Mouse (Mus musculus) thymus, adult 2 months (tissue): ENCODE results near the gene Baat. TPM values are rescaled to one million over a fixed set of nuclear protein-coding genes. Genes with fewer than 3 reads are reported as not detected.

Experiments
- polyA plus RNA-seq: library from polyadenylated mRNA; depleted of rRNA; stranded (reverse); fragments of >200 nt; gene quantifications from 2 replicates; pipeline ENCODE4 v1.2.3, GENCODE M21; 2012; rRNA removed

The Baat gene
- polyA plus RNA-seq, 1 experiment = not detected

Other genes with a start within 250 kb of the Baat start
- not detected in 2 replicates for gene Acnat2, start 98.4 kb downstream of the Baat start, polyA plus RNA-seq
- gene Acnat1, start 32.6 kb downstream of the Baat start, polyA plus RNA-seq = 0.19 TPM in 1 of 2 replicates, not detected in the other
- 3.7 and 4.2 TPM in 2 replicates for gene Mrpl50, start 14.5 kb upstream of the Baat start, polyA plus RNA-seq
- 1.7 and 1.9 TPM in 2 replicates for gene Zfp189, start 14.6 kb upstream of the Baat start, polyA plus RNA-seq
- gene Aldob, start 43.0 kb upstream of the Baat start, polyA plus RNA-seq = 3.7 and 4.2 TPM in 2 replicates
- gene Tmem246, start 91.3 kb upstream of the Baat start, polyA plus RNA-seq = 8.4 and 12.1 TPM in 2 replicates
- 34.4 and 34.6 TPM in 2 replicates for gene Rnf20, start 125.4 kb upstream of the Baat start, polyA plus RNA-seq
- 0.03 TPM in 1 of 2 replicates, not detected in the other for gene Ppp3r2, start 175.5 kb upstream of the Baat start, polyA plus RNA-seq